Mouse (Mus musculus) common myeloid progenitor, adult 5-6 weeks (primary cell): ENCODE measurements around the gene Gm45618. TPM values are rescaled to one million over a fixed set of nuclear protein-coding genes. Genes with fewer than 3 reads are reported as not detected.
"Not testable (repeated sequence)": the region's sequence is repeated elsewhere in the genome, so short reads cannot be mapped to it uniquely, and the experiment has no call there.

Source experiments
- ATAC-seq: replicated peaks from 2 replicates; pipeline ENCODE4 v1.8.0; 2016; ENCODE audit warnings: low read depth, mild to moderate bottlenecking, moderate TSS enrichment, inconsistent platforms; ENCODE audit not compliant: poor library complexity, severe bottlenecking
- total RNA-seq: library from RNA; stranded (forward); fragments of 200-1000, 187-1606 nt; gene quantifications from 2 replicates; pipeline ENCODE4 v1.2.3, GENCODE M21; 2017

The Gm45618 gene
- total RNA-seq = not detected in 2 replicates

- ATAC-seq = not testable (repeated sequence)
Measured at GRCm38 (mm10) chr7:142120629-142121028, at the start of gene Gm45618. TSS of gene Gm45618 (minus strand) at chr7:142120729.

- peak; percentile 71; the same call in 1 of the 2 replicates for ATAC-seq
Measured at GRCm38 (mm10) chr7:142169836-142170235, 49.3 kb upstream of the Gm45618 start.

- not testable (repeated sequence) for ATAC-seq
Measured at GRCm38 (mm10) chr7:142165639-142166038, 45.1 kb upstream of the Gm45618 start, which contains the start of gene Gm4553. TSS of gene Gm4553 (minus strand) at chr7:142165739.

- ATAC-seq = no peak
Measured at GRCm38 (mm10) chr7:142159366-142159765, 38.8 kb upstream of the Gm45618 start.

GRCm38 (mm10) chr7:142157013-142157412 lies 36.5 kb upstream of the Gm45618 start, which contains the start of gene Gm29735:
TSS of gene Gm29735 (minus strand) at chr7:142157113.
- ATAC-seq = not testable (repeated sequence)

GRCm38 (mm10) chr7:142155308-142155707 lies 34.8 kb upstream of the Gm45618 start:
- ATAC-seq = no peak

GRCm38 (mm10) chr7:142152191-142152590 lies 31.7 kb upstream of the Gm45618 start:
- ATAC-seq = no peak

- ATAC-seq = no peak
Measured at GRCm38 (mm10) chr7:142148633-142149032, 28.1 kb upstream of the Gm45618 start.

GRCm38 (mm10) chr7:142146033-142146432 lies 25.5 kb upstream of the Gm45618 start:
- 0 out of 2 replicates have a peak, but pooled peaks have one; percentile 58 for ATAC-seq

GRCm38 (mm10) chr7:142145413-142145940 lies 24.9 kb upstream of the Gm45618 start:
- ATAC-seq = no peak

- no peak for ATAC-seq
Measured at GRCm38 (mm10) chr7:142144507-142144906, 24.0 kb upstream of the Gm45618 start, which contains the start of gene Gm45337. TSS of gene Gm45337 (minus strand) at chr7:142144607.

- peak; percentile 77 for ATAC-seq
Measured at GRCm38 (mm10) chr7:142143506-142144010, 23.0 kb upstream of the Gm45618 start.

- no peak for ATAC-seq
Measured at GRCm38 (mm10) chr7:142140696-142141095, 20.2 kb upstream of the Gm45618 start.

- ATAC-seq = not testable (repeated sequence)
Measured at GRCm38 (mm10) chr7:142135934-142136333, 15.4 kb upstream of the Gm45618 start, which contains the start of gene Gm39115. TSS of gene Gm39115 (minus strand) at chr7:142136034.

GRCm38 (mm10) chr7:142134206-142134995 lies 13.9 kb upstream of the Gm45618 start:
- no peak for ATAC-seq

- no peak for ATAC-seq
Measured at GRCm38 (mm10) chr7:142128843-142129242, 8.3 kb upstream of the Gm45618 start.

- 0 out of 2 replicates have a peak, but pooled peaks have one; percentile 56 for ATAC-seq
Measured at GRCm38 (mm10) chr7:142119632-142120031, 897 bp downstream of the Gm45618 start.

- no peak for ATAC-seq
Measured at GRCm38 (mm10) chr7:142104747-142105146, 15.8 kb downstream of the Gm45618 start.

GRCm38 (mm10) chr7:142097776-142098175 lies 22.8 kb downstream of the Gm45618 start:
- peak; percentile 86 for ATAC-seq

- no peak for ATAC-seq
Measured at GRCm38 (mm10) chr7:142096701-142097100, 23.8 kb downstream of the Gm45618 start.
